Mouse (Mus musculus) myocyte (in vitro differentiated cells): ENCODE data around the gene Paqr7. TPM values are rescaled to one million over a fixed set of nuclear protein-coding genes. Genes with fewer than 3 reads are reported as not detected.
"Not testable (repeated sequence)": the region's sequence is repeated elsewhere in the genome, so short reads cannot be mapped to it uniquely, and the experiment has no call there.

Source experiments
- H3K27me3 ChIP-seq: one replicate; pipeline ENCODE4 v1.6.1; 2011; ENCODE audit not compliant: control insufficient read depth, insufficient read depth, insufficient read length
- H3K36me3 ChIP-seq: one replicate; pipeline ENCODE4 v1.6.1; 2011; ENCODE audit not compliant: control insufficient read depth, insufficient read depth
- H3K4me2 ChIP-seq: one replicate; pipeline ENCODE4 v1.6.1; 2011; ENCODE audit warnings: low read depth, control low read depth
- H3K4me3 ChIP-seq: one replicate; pipeline ENCODE4 v1.5.1; 2011; ENCODE audit warnings: mild to moderate bottlenecking, control low read depth, moderate library complexity
- H3K79me2 ChIP-seq: one replicate; pipeline ENCODE4 v1.6.1; 2011; ENCODE audit not compliant: control insufficient read depth, insufficient read depth
- H3ac ChIP-seq: one replicate; pipeline ENCODE4 v1.6.1; 2011; ENCODE audit not compliant: control insufficient read depth, insufficient read length
- CEBPB ChIP-seq: IDR thresholded peaks from 2 replicates; pipeline ENCODE4 v1.6.1; 2011; ENCODE audit warnings: mild to moderate bottlenecking, moderate library complexity; ENCODE audit not compliant: poor library complexity, insufficient read depth, severe bottlenecking
- E2F4 ChIP-seq: IDR thresholded peaks from one replicate; pipeline ENCODE4 v1.6.1; 2011; ENCODE audit warnings: mild to moderate bottlenecking, control low read depth, moderate library complexity; ENCODE audit not compliant: insufficient read depth
- MAX ChIP-seq: IDR thresholded peaks from one replicate; pipeline ENCODE4 v1.6.1; 2011; ENCODE audit warnings: low read depth, mild to moderate bottlenecking, control low read depth
- MYOD1 ChIP-seq, 3 experiments: IDR thresholded peaks; one replicate each; pipeline ENCODE4 v1.6.1; 2011; ENCODE audit warnings: control low read depth in 2 of 3, low read depth in 2 of 3, mild to moderate bottlenecking in 2 of 3, moderate library complexity in 1 of 3; ENCODE audit not compliant: insufficient read length in 2 of 3, control insufficient read depth in 1 of 3
- MYOG ChIP-seq, 3 experiments: IDR thresholded peaks; one replicate each; pipeline ENCODE4 v1.6.1; 2011; ENCODE audit warnings: control low read depth in 2 of 3, low read depth in 2 of 3, mild to moderate bottlenecking in 2 of 3; ENCODE audit not compliant: insufficient read length in 2 of 3, control insufficient read depth in 1 of 3, insufficient read depth in 1 of 3
- POLR2A ChIP-seq: IDR thresholded peaks from one replicate; pipeline ENCODE4 v1.6.1; 2011; ENCODE audit warnings: low read depth, mild to moderate bottlenecking, control low read depth, moderate library complexity; ENCODE audit not compliant: insufficient read length
- POLR2AphosphoS2 ChIP-seq: IDR thresholded peaks from one replicate; pipeline ENCODE4 v1.6.1; 2011; ENCODE audit warnings: low read depth, control low read depth; ENCODE audit not compliant: insufficient read length
- REST ChIP-seq: IDR thresholded peaks from one replicate; pipeline ENCODE4 v1.6.1; 2011; ENCODE audit warnings: mild to moderate bottlenecking, control low read depth, moderate library complexity; ENCODE audit not compliant: insufficient read depth, insufficient read length
- SRF ChIP-seq: IDR thresholded peaks from one replicate; pipeline ENCODE4 v1.6.1; 2011; ENCODE audit warnings: low read depth; ENCODE audit not compliant: control insufficient read depth, insufficient read length
- TCF12 ChIP-seq: IDR thresholded peaks from one replicate; pipeline ENCODE4 v1.6.1; 2011; ENCODE audit warnings: mild to moderate bottlenecking, control low read depth; ENCODE audit not compliant: poor library complexity, insufficient read depth, severe bottlenecking
- TCF3 ChIP-seq: IDR thresholded peaks from one replicate; pipeline ENCODE4 v1.6.1; 2011; ENCODE audit warnings: low read depth, control low read depth; ENCODE audit not compliant: insufficient read length
- USF1 ChIP-seq: IDR thresholded peaks from one replicate; pipeline ENCODE4 v1.6.1; 2011; ENCODE audit warnings: low read depth, mild to moderate bottlenecking, control low read depth, moderate library complexity
- polyA plus RNA-seq: library from polyadenylated mRNA; unstranded; fragments of >200 nt; fragmentation: generic; extraction: Trizol; gene quantifications from one replicate; pipeline ENCODE4 v1.2.1, GENCODE M21; 2012; ENCODE audit warnings: missing spikeins

Paqr7 gene
- polyA plus RNA-seq, 1 experiment, result 9.5 TPM

- Histone ChIP-seq H3K27me3 (no peaks in the 10 kb centered on the region), H3ac (no peak overlapping the region), H3K36me3 (no peaks in the 10 kb centered on the region), H3K79me2 (no peaks in the 10 kb centered on the region), H3K4me3 (no peak overlapping the region), H3K4me2 (no peak overlapping the region)
- TF ChIP-seq MAX, result no peak
- no peak for TF ChIP-seq USF1
- TF ChIP-seq MYOG (IDR thresholded peaks at IDR 0.05; ENCODE audit: control insufficient read depth in 1 of 3, insufficient read depth in 1 of 3, insufficient read length in 2 of 3, low read depth in 2 of 3), result no peak
- TF ChIP-seq E2F4, result no peak
- TF ChIP-seq CEBPB, result no peak
- TF ChIP-seq TCF3, result no peak
- TF ChIP-seq POLR2AphosphoS2, result no peak
- no peak for TF ChIP-seq TCF12
- TF ChIP-seq POLR2A, result no peak
- TF ChIP-seq REST, result no peak
- TF ChIP-seq SRF, result no peak
- TF ChIP-seq MYOD1 (IDR thresholded peaks at IDR 0.05; ENCODE audit: control insufficient read depth in 1 of 3, insufficient read length in 2 of 3, low read depth in 2 of 3), result no peak
Observed at GRCm38 (mm10) chr4:134489986-134490665, 6.4 kb upstream of the Paqr7 start.

GRCm38 (mm10) chr4:134491716-134492115 lies 4.8 kb upstream of the Paqr7 start:
- Histone ChIP-seq H3ac (no peak overlapping the region), H3K4me3 (no peak overlapping the region), H3K36me3 (no peaks in the 10 kb centered on the region), H3K4me2 (no peak overlapping the region), H3K27me3 (no peaks in the 10 kb centered on the region), H3K79me2 (no peaks in the 10 kb centered on the region)
- TF ChIP-seq E2F4 (no peak), TCF3 (no peak), POLR2A (no peak), MAX (no peak)

GRCm38 (mm10) chr4:134494161-134494560 lies 2.3 kb upstream of the Paqr7 start:
- H3K4me3 ChIP-seq, H3K79me2 ChIP-seq, H3K27me3 ChIP-seq, H3K36me3 ChIP-seq, H3K4me2 ChIP-seq, H3ac ChIP-seq: not testable (repeated sequence)

- Histone ChIP-seq H3K27me3 (no peaks in the 10 kb centered on the region), H3K4me2 (no peak overlapping the region), H3K36me3 (no peaks in the 10 kb centered on the region), H3K79me2 (no peaks in the 10 kb centered on the region), H3K4me3 (no peak overlapping the region), H3ac (no peak overlapping the region)
- TF ChIP-seq SRF (no peak), MYOD1 (IDR thresholded peaks at IDR 0.05; ENCODE audit: control insufficient read depth in 1 of 3, insufficient read length in 2 of 3, low read depth in 2 of 3) (no peak), USF1 (no peak), TCF3 (no peak), POLR2A (no peak), POLR2AphosphoS2 (no peak), E2F4 (no peak), MYOG (IDR thresholded peaks at IDR 0.05; ENCODE audit: control insufficient read depth in 1 of 3, insufficient read depth in 1 of 3, insufficient read length in 2 of 3, low read depth in 2 of 3) (no peak), CEBPB (no peak), MAX (no peak), REST (no peak), TCF12 (no peak)
Observed at GRCm38 (mm10) chr4:134494780-134495545, 1.5 kb upstream of the Paqr7 start.

GRCm38 (mm10) chr4:134495546-134495923 lies 962 bp upstream of the Paqr7 start:
- Histone ChIP-seq H3K36me3 (no peaks in the 10 kb centered on the region), H3K4me2 (no peak overlapping the region), H3K4me3 (no peak overlapping the region), H3ac (no peak overlapping the region), H3K79me2 (no peaks in the 10 kb centered on the region), H3K27me3 (no peaks in the 10 kb centered on the region)
- TF ChIP-seq USF1 (no peak), TCF12 (no peak), MYOD1 (IDR thresholded peaks at IDR 0.05; ENCODE audit: control insufficient read depth in 1 of 3, insufficient read length in 2 of 3, low read depth in 2 of 3) (no peak), MAX (no peak)
